Comparison of ENCODE assay signal across 8 mouse cellular contexts in the genomic region with DNA sequence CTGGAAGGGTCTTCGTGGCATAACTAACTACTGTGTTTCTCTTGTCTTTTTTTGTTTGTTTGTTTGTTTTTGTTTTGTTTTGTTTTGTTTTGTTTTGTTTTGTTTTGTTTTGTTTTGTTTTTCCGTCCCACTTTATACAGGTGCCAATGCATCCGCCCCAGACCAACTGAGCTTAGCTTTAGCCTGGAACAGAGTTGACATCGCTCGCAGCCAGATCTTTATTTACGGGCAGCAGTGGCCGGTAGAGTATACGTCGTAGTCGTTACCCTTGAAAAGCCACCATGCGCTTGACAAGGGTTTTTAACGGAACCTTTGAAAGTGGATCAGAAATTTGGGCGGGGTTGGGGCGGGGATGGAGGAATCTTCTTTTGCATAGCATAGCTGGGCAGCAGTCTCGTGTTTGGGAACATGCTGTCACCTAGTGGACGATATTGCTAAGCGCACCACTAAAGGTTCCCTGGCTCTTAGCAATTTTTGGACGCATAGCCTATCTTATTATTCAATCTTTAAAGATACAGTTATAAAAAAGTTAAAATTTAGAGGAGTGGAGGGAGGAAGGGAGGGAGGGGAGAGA.
DNase-seq lines count a peak whose midpoint lies in the region; ATAC-seq and TF ChIP-seq lines count a peak whose summit lies in the region.

No protein-coding gene starts in this region.

- H3K79me2 ChIP-seq in heart, adult 2 months (replicated peaks; ENCODE audit: control insufficient read depth, insufficient read depth, low read length), result no peaks in the 10 kb centered on the region

- H3K36me3 ChIP-seq in heart, adult 2 months (ENCODE audit: control insufficient read depth, insufficient read depth, low read length), result no peaks in the 10 kb centered on the region
- no peaks in the 10 kb centered on the region for H3K36me3 ChIP-seq in kidney, adult 2 months (ENCODE audit: control insufficient read depth, insufficient read depth, low read length)
- H3K36me3 ChIP-seq in limb, embryonic 11.5 days (ENCODE audit: control insufficient read depth, insufficient read depth, low read length), result no peaks in the 10 kb centered on the region
- H3K36me3 ChIP-seq in midbrain, postnatal 0 days (ENCODE audit: insufficient read depth, low read length), result no peaks in the 10 kb centered on the region; the same call in 1 of the 2 replicates

- intact Hi-C loops in heart, adult 2 months (cut with DNase I), result loop anchor here (1.0 to 2.0 kb wide), 2 partner anchors 331 to 547 kb away; no protein-coding TSS in a partner anchor

- H3K4me1 ChIP-seq in heart, adult 2 months (ENCODE audit: control insufficient read depth, insufficient read depth, low read length), result peaks cover 1% of the 10 kb centered on the region; the same call in 1 of the 2 replicates
- H3K4me1 ChIP-seq in kidney, adult 2 months (ENCODE audit: control insufficient read depth, insufficient read depth, low read length), result no peaks in the 10 kb centered on the region
- H3K4me1 ChIP-seq in limb, embryonic 11.5 days (ENCODE audit: control insufficient read depth, insufficient read depth, low read length), result no peaks in the 10 kb centered on the region
- no peaks in the 10 kb centered on the region for H3K4me1 ChIP-seq in midbrain, postnatal 0 days (ENCODE audit: insufficient read depth, low read length)

- H3K9me3 ChIP-seq in limb, embryonic 11.5 days (ENCODE audit: control insufficient read depth, low read length), result no peaks in the 10 kb centered on the region
- H3K9me3 ChIP-seq in midbrain, postnatal 0 days (ENCODE audit: low read length), result no peaks in the 10 kb centered on the region

- H3K27me3 ChIP-seq in heart, adult 2 months (ENCODE audit: control insufficient read depth, insufficient read depth, low read length), result no peaks in the 10 kb centered on the region
- no peaks in the 10 kb centered on the region for H3K27me3 ChIP-seq in kidney, adult 2 months (replicated peaks; ENCODE audit: control insufficient read depth, insufficient read depth, low read length)
- H3K27me3 ChIP-seq in limb, embryonic 11.5 days (ENCODE audit: control insufficient read depth, insufficient read depth, low read length), result no peaks in the 10 kb centered on the region
- H3K27me3 ChIP-seq in midbrain, postnatal 0 days (ENCODE audit: insufficient read depth, low read length), result no peaks in the 10 kb centered on the region

- peak; percentile 84 for TF ChIP-seq CTCF in heart, adult 2 months (IDR thresholded peaks at IDR 0.05)
- TF ChIP-seq CTCF in kidney, adult 2 months (conservative IDR thresholded peaks at IDR 0.05; ENCODE audit: insufficient read depth, insufficient read length, low read depth, low read length), result peak; percentile 81
- TF ChIP-seq CTCF in midbrain, postnatal 0 days (IDR thresholded peaks at IDR 0.05), result peak; percentile 89

- WGBS in heart, adult 2 months, result 24% methylated on average over 18 of the region's 18 CpGs
- 21% methylated on average over 18 of the region's 18 CpGs for WGBS in kidney, adult 2 months
- 25% methylated on average over 18 of the region's 18 CpGs for WGBS in limb, embryonic 11.5 days
- WGBS in midbrain, postnatal 0 days, result 19% methylated on average over 18 of the region's 18 CpGs

- ATAC-seq in limb, embryonic 11.5 days (ENCODE audit: insufficient number of reproducible peaks, low FRiP score, low TSS enrichment, low read depth), result no peak
- ATAC-seq in midbrain, postnatal 0 days (ENCODE audit: low FRiP score), result peak; percentile 85

- no peak overlapping the region for H3K4me3 ChIP-seq in heart, adult 2 months
- H3K4me3 ChIP-seq in kidney, adult 2 months (ENCODE audit: insufficient read depth, low read depth, low read length), result no peak overlapping the region
- H3K4me3 ChIP-seq in limb, embryonic 11.5 days (ENCODE audit: low read depth, low read length), result no peak overlapping the region
- no peak overlapping the region for H3K4me3 ChIP-seq in midbrain, postnatal 0 days (ENCODE audit: low read depth, low read length)

- peak; percentile 75; the same call in 1 of the 2 replicates for TF ChIP-seq EP300 in heart, adult 2 months (IDR thresholded peaks at IDR 0.05; ENCODE audit: insufficient read depth, low read depth, low read length)

- H3K4me2 ChIP-seq in limb, embryonic 11.5 days (ENCODE audit: low read depth, severe bottlenecking), result peak overlapping the region; percentile 28; the same call in 1 of the 2 replicates
- H3K4me2 ChIP-seq in midbrain, postnatal 0 days (ENCODE audit: low read depth, low read length, poor library complexity, severe bottlenecking), result peak overlapping the region; percentile 51

- DNase-seq in urinary bladder, adult 18-20 months (ENCODE audit: low spot score in 2 of 2), result peak; percentile 4 to 5
- no peak for DNase-seq in urinary bladder, postnatal 10 days (ENCODE audit: low spot score)
- peak; percentile 81 for DNase-seq in embryo, embryonic 10.5 days (ENCODE audit: low spot score)
- DNase-seq in heart, adult 2 months, result peak; percentile 27 to 36
- peak; percentile 38 for DNase-seq in kidney, adult 2 months
- DNase-seq in limb, embryonic 11.5 days (ENCODE audit: low spot score), result peak; percentile 48
- peak; percentile 84 for DNase-seq in midbrain, postnatal 0 days (ENCODE audit: low spot score)
- DNase-seq in spleen, adult 12 weeks (ENCODE audit: low spot score), result no peak

- no peak overlapping the region for H3K27ac ChIP-seq in heart, adult 2 months
- no peak overlapping the region for H3K27ac ChIP-seq in kidney, adult 2 months (ENCODE audit: insufficient read depth, low read depth, low read length)
- no peak overlapping the region for H3K27ac ChIP-seq in limb, embryonic 11.5 days (replicated peaks; ENCODE audit: low read depth, low read length)
- H3K27ac ChIP-seq in midbrain, postnatal 0 days (ENCODE audit: low read depth, low read length), result no peak overlapping the region

- no peak overlapping the region for H3K9ac ChIP-seq in heart, adult 2 months (ENCODE audit: low read depth, low read length)
- no peak overlapping the region for H3K9ac ChIP-seq in limb, embryonic 11.5 days (ENCODE audit: low read length)
- H3K9ac ChIP-seq in midbrain, postnatal 0 days (replicated peaks; ENCODE audit: low read length, poor library complexity, severe bottlenecking), result no peak overlapping the region; the same call in 1 of the 2 replicates

- TF ChIP-seq POLR2A in heart, adult 2 months (IDR thresholded peaks at IDR 0.05; ENCODE audit: insufficient read depth, low read depth, low read length), result no peak
- TF ChIP-seq POLR2A in kidney, adult 2 months (IDR thresholded peaks at IDR 0.05; ENCODE audit: low read depth, low read length), result no peak

Comparison
In these comparisons a context has a peak if more than half of its experiments do, and no peak if none do; other contexts are left out.
1. DNase-seq: peak in urinary bladder, adult 18-20 months (2 of 2), embryo, embryonic 10.5 days (single experiment), heart, adult 2 months (2 of 2), kidney, adult 2 months (single experiment), limb, embryonic 11.5 days (single experiment) and midbrain, postnatal 0 days (single experiment); none in urinary bladder, postnatal 10 days (single experiment) and spleen, adult 12 weeks (single experiment).
2. Peak in every context shown above with its lines, with median percentiles within 50 percentile points of each other: CTCF ChIP-seq.